Mouse (Mus musculus): Measurements from ENCODE around the gene Camkk1.

- TF ChIP-seq CTCF (IDR thresholded peaks at IDR 0.05; ENCODE audit: low read depth) (no peak), EP300 (IDR thresholded peaks at IDR 0.05; ENCODE audit: low read depth) (no peak)
Observed at GRCm38 (mm10) chr11:73085391-73085790, 66.6 kb downstream of the Camkk1 start.
